Mouse (Mus musculus): ENCODE measurements around the gene Rab11fip5.

DNA sequence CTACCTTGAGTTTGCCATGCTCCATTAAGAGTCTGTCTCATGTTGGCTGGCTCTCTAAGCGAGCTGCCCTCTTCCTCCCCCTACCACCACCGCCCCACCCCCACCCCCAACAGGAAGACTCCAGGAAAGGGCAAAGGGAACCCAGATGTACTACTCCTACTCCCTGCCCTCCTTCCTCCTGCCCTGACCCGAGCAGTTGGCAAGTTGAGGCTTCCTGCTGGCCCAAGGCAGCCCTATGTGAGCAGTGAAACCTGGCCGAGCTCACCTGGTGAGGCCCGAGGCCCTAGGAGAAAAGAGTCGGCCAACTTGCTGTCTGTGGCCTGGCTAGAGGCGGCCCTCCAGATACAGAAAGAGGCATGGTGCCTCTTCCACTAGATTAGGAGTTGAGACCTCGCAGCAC is 4.2 kb upstream of the Rab11fip5 start:
- TF ChIP-seq POLR2A (IDR thresholded peaks at IDR 0.05; ENCODE audit: insufficient read depth, low read depth, low read length) (no peak), CTCF (IDR thresholded peaks at IDR 0.05; ENCODE audit: insufficient read depth, low read depth, low read length) (no peak)
